Mouse (Mus musculus) frontal cortex, postnatal 14 days (tissue): ENCODE results near the gene Klhl35.
"Not testable (repeated sequence)": the region's sequence is repeated elsewhere in the genome, so short reads cannot be mapped to it uniquely, and the experiment has no call there.

Source experiments
- DNase-seq, 2 experiments: peaks; one replicate each; pipeline ENCODE4 v3.0.0; 2022; ENCODE audit warnings: low spot score in 2 of 2

Gene Klhl35

GRCm38 (mm10) chr7:99499128-99499527 is 33.3 kb downstream of the Klhl35 start:
- DNase-seq = no peak

GRCm38 (mm10) chr7:99500201-99500600 is 34.4 kb downstream of the Klhl35 start:
- peak; percentile 69 to 79 for DNase-seq

- no peak for DNase-seq
Observed at GRCm38 (mm10) chr7:99500655-99501054, 34.9 kb downstream of the Klhl35 start.

GRCm38 (mm10) chr7:99501148-99501547 is 35.3 kb downstream of the Klhl35 start:
- no peak for DNase-seq

GRCm38 (mm10) chr7:99504556-99504955 is 38.8 kb downstream of the Klhl35 start:
- DNase-seq = no peak

GRCm38 (mm10) chr7:99508187-99508586 is 42.4 kb downstream of the Klhl35 start:
- DNase-seq = not testable (repeated sequence)

GRCm38 (mm10) chr7:99510087-99510501 is 44.3 kb downstream of the Klhl35 start:
- peak; percentile 43 to 59 for DNase-seq

GRCm38 (mm10) chr7:99516092-99516813 is 50.4 kb downstream of the Klhl35 start:
- no peak for DNase-seq

GRCm38 (mm10) chr7:99516814-99517157 is 51.0 kb downstream of the Klhl35 start:
- no peak for DNase-seq

GRCm38 (mm10) chr7:99518954-99519644 is 53.3 kb downstream of the Klhl35 start:
- DNase-seq = no peak

- DNase-seq = no peak
Observed at GRCm38 (mm10) chr7:99523121-99523520, 57.3 kb downstream of the Klhl35 start.
